Mouse (Mus musculus): ENCODE measurements at regions not wholly inside any gene's neighbourhood (a gene's known extent, or its start where the extent isn't known, plus 50 kb on each side); places are given as distances from the start of the nearest gene placed in this dataset.

DNA sequence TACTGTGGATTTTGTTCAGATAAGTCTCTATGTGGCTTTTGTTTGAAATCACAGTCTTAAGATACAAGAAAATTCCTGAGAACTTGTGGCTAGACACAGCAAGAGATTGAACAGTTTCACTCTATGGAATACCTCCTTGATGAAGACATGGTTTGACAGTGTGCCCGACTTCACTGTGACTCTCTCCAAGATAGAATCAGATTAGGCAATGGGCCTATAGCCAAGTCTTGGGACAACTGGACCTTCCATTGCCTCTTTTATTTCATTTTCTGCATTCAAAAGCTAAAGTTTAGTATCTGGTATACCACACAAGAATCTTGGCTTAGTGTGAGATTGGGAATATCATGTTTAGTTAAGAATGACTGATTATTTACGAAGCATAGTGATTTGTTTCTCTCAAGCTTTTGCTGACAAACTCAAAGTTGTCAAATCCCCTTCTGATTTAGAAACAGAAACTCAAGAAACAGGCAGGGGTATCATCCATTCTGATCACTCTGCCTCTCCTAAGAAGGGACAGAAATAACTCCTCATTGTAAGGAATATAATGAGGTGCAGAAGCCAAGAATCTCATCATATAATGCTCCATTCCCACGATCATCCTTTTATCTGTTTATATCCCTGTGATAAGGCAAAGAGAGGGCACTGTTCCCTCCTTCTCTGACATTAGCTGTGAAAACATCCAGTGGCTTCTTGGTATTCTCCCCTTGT lies 317.6 kb upstream of the Rasgrp1 start:
- no peak for TF ChIP-seq CTCF (IDR thresholded peaks at IDR 0.05; ENCODE audit: low read depth, low read length)
- TF ChIP-seq POLR2A (IDR thresholded peaks at IDR 0.05; ENCODE audit: extremely low read depth, insufficient read depth, low read length), result no peak

Measured in liver, adult 2 months (tissue).